Mouse (Mus musculus): ENCODE measurements around the gene Tec. TPM values are rescaled to one million over a fixed set of nuclear protein-coding genes. Genes with fewer than 3 reads are reported as not detected.
A peak's percentile ranks its signal among the peaks of the same experiment; 100 is the strongest.

Gene Tec
- total and polyA plus RNA-seq, 2 experiments from 2014 or later: 2.3 to 3.9 TPM

DNA sequence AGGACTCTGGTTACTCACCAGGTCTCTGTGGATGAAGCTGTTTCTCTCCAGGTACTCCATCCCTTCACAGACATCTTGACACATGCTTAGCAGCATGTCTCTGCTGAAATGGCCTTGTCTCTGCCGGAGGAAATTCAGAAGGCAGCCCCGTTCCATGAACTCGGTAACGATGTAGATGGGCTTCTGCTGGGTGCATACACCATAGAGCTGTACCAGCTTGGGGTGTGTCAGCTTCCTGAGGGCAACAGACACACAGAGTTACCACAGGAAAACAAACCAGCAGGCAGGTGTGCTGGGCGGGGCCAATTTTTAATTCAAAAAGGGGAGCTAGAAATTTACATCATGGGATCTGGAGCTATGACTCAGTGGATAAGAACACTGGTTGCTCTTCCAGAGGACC is 104.7 kb downstream of the Tec start:
- no peaks in the 10 kb centered on the region for H3K27me3 ChIP-seq (ENCODE audit: insufficient read depth, low read length)
- H3K4me3 ChIP-seq (ENCODE audit: low read depth, low read length): no peak overlapping the region
- no peaks in the 10 kb centered on the region for H3K4me1 ChIP-seq (ENCODE audit: insufficient read depth, low read length)
- H3K4me2 ChIP-seq (ENCODE audit: low read depth, low read length, poor library complexity, severe bottlenecking): no peak overlapping the region
- TF ChIP-seq CTCF (IDR thresholded peaks at IDR 0.05): no peak
- H3K27ac ChIP-seq (ENCODE audit: low read depth, low read length): no peak overlapping the region
- ATAC-seq (ENCODE audit: low FRiP score): no peak
- no peak overlapping the region for H3K9ac ChIP-seq (replicated peaks; ENCODE audit: low read length, poor library complexity, severe bottlenecking)
- H3K36me3 ChIP-seq (ENCODE audit: insufficient read depth, low read length): no peaks in the 10 kb centered on the region
- WGBS: 88% methylated on average over 5 of the region's 5 CpGs
- no peak for DNase-seq (ENCODE audit: low spot score)
- no peaks in the 10 kb centered on the region for H3K9me3 ChIP-seq (ENCODE audit: low read length)

DNA sequence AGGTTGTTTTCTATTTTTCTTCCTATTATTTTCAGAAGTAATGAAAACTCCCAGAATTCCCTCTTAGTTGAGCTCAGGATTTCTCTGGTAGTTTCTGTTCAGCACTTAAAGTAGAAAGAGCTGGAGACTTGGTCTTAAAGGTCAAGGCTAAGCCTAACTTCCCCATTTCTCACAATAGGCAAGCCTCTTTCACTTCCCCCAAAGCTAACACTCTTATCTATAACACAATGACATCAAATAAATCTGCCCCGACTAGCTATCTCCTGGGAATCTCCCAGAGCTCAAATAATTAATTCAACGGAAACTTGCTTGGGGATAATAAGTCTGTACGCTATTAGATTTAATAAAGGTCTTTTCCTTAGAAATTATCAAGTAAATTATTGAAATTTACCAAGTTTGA is 105.3 kb downstream of the Tec start:
- 35% methylated on average over 3 of the region's 3 CpGs for WGBS
- Histone ChIP-seq H3K9me3 (ENCODE audit: low read length) (no peaks in the 10 kb centered on the region), H3K4me1 (ENCODE audit: insufficient read depth, low read length) (no peaks in the 10 kb centered on the region), H3K27me3 (ENCODE audit: insufficient read depth, low read length) (no peaks in the 10 kb centered on the region), H3K9ac (replicated peaks; ENCODE audit: low read length, poor library complexity, severe bottlenecking) (no peak overlapping the region), H3K27ac (ENCODE audit: low read depth, low read length) (no peak overlapping the region), H3K4me3 (ENCODE audit: low read depth, low read length) (no peak overlapping the region), H3K4me2 (ENCODE audit: low read depth, low read length, poor library complexity, severe bottlenecking) (no peak overlapping the region), H3K36me3 (ENCODE audit: insufficient read depth, low read length) (no peaks in the 10 kb centered on the region)
- no peak for DNase-seq (ENCODE audit: low spot score)
- no peak for TF ChIP-seq CTCF (IDR thresholded peaks at IDR 0.05)
- no peak for ATAC-seq (ENCODE audit: low FRiP score)

DNA sequence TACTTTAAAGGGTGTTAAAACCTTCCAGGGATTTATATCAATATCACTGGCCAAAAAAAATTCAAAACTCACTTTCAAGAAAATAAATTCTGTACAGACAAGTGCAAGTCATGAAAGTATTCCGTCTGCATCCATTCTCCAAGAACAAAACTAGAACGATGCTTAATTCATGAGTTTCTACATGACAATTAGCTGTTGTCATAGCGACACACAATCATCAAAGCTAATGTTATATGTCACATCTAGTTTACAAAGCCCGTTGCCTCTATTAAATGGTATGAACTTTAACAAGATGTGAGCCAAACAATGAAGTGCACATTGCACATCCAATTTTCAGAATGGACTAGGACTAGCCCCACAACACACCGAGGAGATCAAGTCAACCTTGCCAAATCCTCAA is 106.5 kb downstream of the Tec start:
- H3K9ac ChIP-seq (replicated peaks; ENCODE audit: low read length, poor library complexity, severe bottlenecking): no peak overlapping the region
- ATAC-seq (ENCODE audit: low FRiP score): no peak
- peak; percentile 32 for DNase-seq (ENCODE audit: low spot score)
- H3K4me1 ChIP-seq (ENCODE audit: insufficient read depth, low read length): no peaks in the 10 kb centered on the region
- 35% methylated on average over 5 of the region's 5 CpGs for WGBS
- no peaks in the 10 kb centered on the region for H3K9me3 ChIP-seq (ENCODE audit: low read length)
- H3K4me3 ChIP-seq (ENCODE audit: low read depth, low read length): no peak overlapping the region
- no peak for TF ChIP-seq CTCF (IDR thresholded peaks at IDR 0.05)
- H3K27me3 ChIP-seq (ENCODE audit: insufficient read depth, low read length): no peaks in the 10 kb centered on the region
- H3K27ac ChIP-seq (ENCODE audit: low read depth, low read length): no peak overlapping the region
- H3K4me2 ChIP-seq (ENCODE audit: low read depth, low read length, poor library complexity, severe bottlenecking): no peak overlapping the region
- no peaks in the 10 kb centered on the region for H3K36me3 ChIP-seq (ENCODE audit: insufficient read depth, low read length)

DNA sequence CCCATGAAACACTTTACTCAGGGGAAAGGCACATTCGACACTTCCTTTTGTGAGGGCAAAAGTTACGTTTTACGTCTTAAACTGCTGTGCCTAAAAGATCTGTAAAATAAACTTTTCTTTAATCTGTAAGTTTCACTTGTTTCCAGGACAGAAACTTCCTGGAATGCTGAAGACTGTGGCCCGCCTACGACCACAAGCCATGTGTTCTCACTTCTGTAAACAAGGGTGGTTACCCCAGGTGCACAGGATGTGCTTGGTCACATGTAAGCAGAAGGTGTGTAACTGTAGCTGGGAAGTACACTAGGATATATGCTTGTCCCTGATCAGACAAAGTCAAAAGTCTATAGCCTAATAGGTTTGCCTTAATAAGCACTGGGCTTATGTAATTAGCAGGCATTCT is 107.0 kb downstream of the Tec start:
- 80% methylated on average over 5 of the region's 5 CpGs for WGBS
- TF ChIP-seq CTCF (IDR thresholded peaks at IDR 0.05): no peak
- Histone ChIP-seq H3K27me3 (ENCODE audit: insufficient read depth, low read length) (no peaks in the 10 kb centered on the region), H3K9ac (replicated peaks; ENCODE audit: low read length, poor library complexity, severe bottlenecking) (no peak overlapping the region), H3K4me1 (ENCODE audit: insufficient read depth, low read length) (no peaks in the 10 kb centered on the region), H3K9me3 (ENCODE audit: low read length) (no peaks in the 10 kb centered on the region), H3K4me3 (ENCODE audit: low read depth, low read length) (no peak overlapping the region), H3K36me3 (ENCODE audit: insufficient read depth, low read length) (no peaks in the 10 kb centered on the region), H3K4me2 (ENCODE audit: low read depth, low read length, poor library complexity, severe bottlenecking) (no peak overlapping the region), H3K27ac (ENCODE audit: low read depth, low read length) (no peak overlapping the region)
- ATAC-seq (ENCODE audit: low FRiP score) (no peak), DNase-seq (ENCODE audit: low spot score) (no peak)

DNA sequence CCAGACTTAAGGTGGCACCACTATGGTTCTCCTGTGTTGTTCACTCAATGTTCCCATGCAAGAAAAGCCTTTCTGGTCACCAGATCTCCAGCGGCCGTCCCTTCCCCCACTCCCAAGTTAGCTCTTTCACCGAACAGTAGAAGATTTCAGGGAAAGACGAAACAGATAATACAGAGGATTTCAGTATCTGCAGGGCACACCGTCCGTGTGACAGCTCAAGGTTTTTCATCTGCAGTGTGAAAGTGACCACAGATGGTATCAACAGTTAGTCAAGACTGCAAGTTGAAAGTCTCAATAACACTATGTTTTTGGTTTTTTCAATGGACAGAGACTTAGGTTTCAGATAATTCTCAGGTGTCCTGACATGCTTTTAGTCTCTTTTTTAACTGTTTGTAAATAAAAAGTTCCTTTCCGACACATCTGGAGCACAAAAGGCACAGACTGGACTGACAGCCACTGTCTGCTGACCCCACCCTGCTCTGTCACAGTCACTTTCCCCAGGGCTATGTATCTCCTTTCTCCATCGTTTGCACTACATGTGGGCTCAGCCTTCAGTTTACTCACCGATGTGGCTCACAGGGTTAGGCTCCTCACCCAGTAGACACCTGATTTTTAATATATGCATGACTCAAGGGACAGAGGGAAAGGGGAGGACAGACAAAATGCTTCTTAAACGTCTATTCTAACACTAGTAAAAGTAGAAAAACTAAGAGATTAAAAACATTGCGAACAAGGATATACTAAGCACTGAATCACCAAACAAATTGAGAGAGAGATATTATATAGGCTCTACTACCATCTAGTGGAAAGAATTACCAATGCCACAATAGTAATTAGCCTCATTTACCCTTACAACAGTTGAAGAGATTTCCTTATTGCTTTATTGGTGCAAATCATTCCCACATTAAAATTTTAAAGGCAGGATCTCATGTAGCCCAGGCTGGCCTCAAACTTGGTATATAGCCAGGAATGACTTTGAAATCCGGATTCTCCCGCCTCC is 109.1 kb downstream of the Tec start:
- Histone ChIP-seq H3K4me1 (ENCODE audit: insufficient read depth, low read length) (no peaks in the 10 kb centered on the region), H3K36me3 (ENCODE audit: insufficient read depth, low read length) (no peaks in the 10 kb centered on the region), H3K27me3 (ENCODE audit: insufficient read depth, low read length) (no peaks in the 10 kb centered on the region), H3K4me2 (ENCODE audit: low read depth, low read length, poor library complexity, severe bottlenecking) (no peak overlapping the region), H3K9ac (replicated peaks; ENCODE audit: low read length, poor library complexity, severe bottlenecking) (no peak overlapping the region), H3K9me3 (ENCODE audit: low read length) (no peaks in the 10 kb centered on the region), H3K27ac (ENCODE audit: low read depth, low read length) (no peak overlapping the region), H3K4me3 (ENCODE audit: low read depth, low read length) (no peak overlapping the region)
- DNase-seq (ENCODE audit: low spot score): peak; percentile 55
- peak; percentile 79 for TF ChIP-seq CTCF (IDR thresholded peaks at IDR 0.05)
- no peak; the same call in 1 of the 2 replicates for ATAC-seq (ENCODE audit: low FRiP score)
- 77% methylated on average over 13 of the region's 13 CpGs for WGBS

DNA sequence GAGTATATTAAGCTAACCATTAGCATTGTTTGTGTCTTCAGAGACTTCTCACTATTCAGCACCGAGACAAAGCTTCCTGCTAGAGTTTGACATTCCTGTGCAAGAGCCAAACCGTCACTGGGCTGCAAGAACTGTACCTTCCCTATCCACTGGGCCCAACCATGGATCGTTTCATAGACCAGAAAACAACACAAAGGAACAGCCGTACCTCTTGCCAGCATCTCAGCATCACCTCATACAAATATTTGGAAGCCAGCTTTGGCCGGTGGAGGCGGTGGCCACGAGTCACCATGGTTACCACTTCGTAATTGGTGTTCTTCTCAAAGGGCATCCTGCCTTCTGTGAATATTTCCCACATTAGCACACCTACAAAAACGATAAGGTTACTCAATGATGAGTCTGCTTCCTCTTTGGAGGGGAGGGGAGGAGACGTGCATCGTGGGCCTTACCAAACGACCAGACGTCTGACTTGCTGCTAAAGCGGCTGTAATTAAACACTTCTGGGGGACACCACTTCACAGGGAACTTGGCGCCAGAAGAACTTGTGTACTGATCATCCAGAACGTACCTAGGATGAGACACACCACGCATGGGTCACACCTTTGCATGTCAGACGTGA is 111.0 kb downstream of the Tec start:
- H3K9me3 ChIP-seq (ENCODE audit: low read length): no peaks in the 10 kb centered on the region
- 69% methylated on average over 18 of the region's 18 CpGs for WGBS

More for the DNA sequence above, 111.0 kb downstream of the Tec start:
- H3K4me1 ChIP-seq (ENCODE audit: insufficient read depth, low read length): no peaks in the 10 kb centered on the region
- 0 out of 2 replicates have a peak, but pooled peaks have one; percentile 14 for ATAC-seq (ENCODE audit: low FRiP score)
- H3K27me3 ChIP-seq (ENCODE audit: insufficient read depth, low read length): no peaks in the 10 kb centered on the region
- no peaks in the 10 kb centered on the region for H3K36me3 ChIP-seq (ENCODE audit: insufficient read depth, low read length)
- TF ChIP-seq CTCF (IDR thresholded peaks at IDR 0.05): no peak
- H3K4me2 ChIP-seq (ENCODE audit: low read depth, low read length, poor library complexity, severe bottlenecking): no peak overlapping the region
- no peak overlapping the region for H3K4me3 ChIP-seq (ENCODE audit: low read depth, low read length)
- DNase-seq (ENCODE audit: low spot score): peak; percentile 57
- no peak overlapping the region for H3K9ac ChIP-seq (replicated peaks; ENCODE audit: low read length, poor library complexity, severe bottlenecking)
- H3K27ac ChIP-seq (ENCODE audit: low read depth, low read length): no peak overlapping the region

Measured in midbrain, postnatal 0 days (tissue).